Mouse (Mus musculus): Measurements from ENCODE around the gene Gm8978. TPM values are rescaled to one million over a fixed set of nuclear protein-coding genes. Genes with fewer than 3 reads are reported as not detected.

The Gm8978 gene
- not detected in 2 replicates for polyA plus RNA-seq (2012; rRNA removed)

DNA sequence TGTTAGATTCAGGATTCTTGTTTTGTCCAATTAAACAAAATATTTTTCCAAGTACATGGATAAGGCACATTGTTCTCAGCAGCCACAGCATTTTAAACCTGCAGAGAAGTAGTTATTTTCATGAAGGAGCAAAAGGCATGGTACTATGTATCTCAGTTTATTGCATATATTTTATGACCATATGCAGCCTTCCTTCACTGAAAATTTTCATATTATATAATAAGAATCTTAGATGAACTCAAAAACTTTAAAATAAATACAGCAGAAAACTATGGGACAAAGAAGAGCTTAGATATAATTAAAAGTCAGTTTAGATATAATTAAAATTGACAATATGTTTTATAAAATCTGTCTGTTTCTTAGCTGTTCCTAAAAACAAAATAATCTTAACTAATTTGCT lies at the start of gene Gm8978:
Gene Gm8978, minus strand, starts transcription at position 101 of the 400 bp plus-strand sequence.

Other genes with a start within 250 kb of the Gm8978 start
- gene Rnls, start 233.0 kb downstream of the Gm8978 start, polyA plus RNA-seq (2012; rRNA removed), result 1.3 and 1.7 TPM in 2 replicates
- not detected in 2 replicates for gene Lipo4, start 107.5 kb downstream of the Gm8978 start, polyA plus RNA-seq (2012; rRNA removed)
- 0.31 and 0.39 TPM in 2 replicates for gene Lipo2, start 126.1 kb upstream of the Gm8978 start, polyA plus RNA-seq (2012; rRNA removed)
- gene Lipo3, start 136.7 kb upstream of the Gm8978 start, polyA plus RNA-seq (2012; rRNA removed), result 7.4 TPM in 2 replicates
- not detected in 2 replicates for gene Lipo1, start 162.2 kb upstream of the Gm8978 start, polyA plus RNA-seq (2012; rRNA removed)

Data from central nervous system, embryonic 14 days (tissue).